Mouse (Mus musculus) embryonic facial prominence, embryonic 13.5 days (tissue): ENCODE results near the gene Vps13d. TPM values are rescaled to one million over a fixed set of nuclear protein-coding genes. Genes with fewer than 3 reads are reported as not detected.

Experiments used
- ATAC-seq: fragments of 200-750 bp; cut with Nextera tagmentation; 2 replicates; pipeline ENCODE4 v1.8.0; 2017; ENCODE audit warnings: low read depth; ENCODE audit not compliant: insufficient number of reproducible peaks, insufficient read depth, low FRiP score, low TSS enrichment
- H3K27ac ChIP-seq: fragments of 300-500 bp; sonication (generic); 2 replicates; pipeline ENCODE4 v1.5.1; 2015; ENCODE audit warnings: moderate library complexity, mild to moderate bottlenecking, inconsistent platforms
- H3K27me3 ChIP-seq: fragments of 300-500 bp; sonication (generic); 2 replicates; pipeline ENCODE4 v1.6.1; 2015; ENCODE audit warnings: mild to moderate bottlenecking, inconsistent platforms
- H3K36me3 ChIP-seq: fragments of 300-500 bp; sonication (generic); 2 replicates; pipeline ENCODE4 v1.6.1; 2015; ENCODE audit warnings: mild to moderate bottlenecking, inconsistent platforms
- H3K4me1 ChIP-seq: fragments of 300-500 bp; sonication (generic); 2 replicates; pipeline ENCODE4 v1.6.1; 2015; ENCODE audit warnings: inconsistent platforms
- H3K4me2 ChIP-seq: fragments of 300-500 bp; sonication (generic); 2 replicates; pipeline ENCODE4 v1.6.1; 2015; ENCODE audit warnings: moderate library complexity, mild to moderate bottlenecking, inconsistent platforms
- H3K4me3 ChIP-seq: fragments of 300-500 bp; sonication (generic); 2 replicates; pipeline ENCODE4 v1.5.1; 2015; ENCODE audit warnings: mild to moderate bottlenecking, inconsistent platforms
- H3K9ac ChIP-seq: fragments of 300-500 bp; sonication (generic); 2 replicates; pipeline ENCODE4 v1.6.1; 2015; ENCODE audit warnings: mild to moderate bottlenecking, inconsistent platforms
- H3K9me3 ChIP-seq: fragments of 300-500 bp; sonication (generic); 2 replicates; pipeline ENCODE4 v1.6.1; 2016; ENCODE audit warnings: inconsistent platforms
- WGBS: fragments of 180-500 bp; shearing (Covaris S2); methylation state at CpG from one replicate; pipeline ENCODE4 v1.1.7; 2015; ENCODE audit warnings: mixed read lengths; 5-methylcytosine and 5-hydroxymethylcytosine counted together
- polyA plus RNA-seq: library from polyadenylated mRNA; unstranded; fragments of >200 nt; fragmentation: Nextera tagmentation; extraction: Ambion mirVana; gene quantifications from 2 replicates; pipeline ENCODE4 v1.2.1, GENCODE M21; 2015

Vps13d gene
- polyA plus RNA-seq, 1 experiment from 2014 or later = 6.7 TPM

- H3K4me1 ChIP-seq = peaks cover 58% of the 10 kb centered on the region
- ATAC-seq = no peak
- H3K27ac ChIP-seq = no peak overlapping the region
- no peaks in the 10 kb centered on the region for H3K27me3 ChIP-seq
- H3K9ac ChIP-seq = no peak overlapping the region
- H3K4me3 ChIP-seq = no peak overlapping the region
- H3K4me2 ChIP-seq = no peak overlapping the region
- 0 out of 2 replicates have a peak, but pooled peaks cover 2% of the 10 kb centered on the region for H3K36me3 ChIP-seq
- no peaks in the 10 kb centered on the region for H3K9me3 ChIP-seq
- WGBS = 76% methylated on average over 6 of the region's 6 CpGs
These were observed 216.8 kb downstream of the Vps13d start for GRCm38 (mm10) chr4:144978039-144978438.

GRCm38 (mm10) chr4:144977057-144977456 is 217.7 kb downstream of the Vps13d start:
- Histone ChIP-seq H3K4me3 (no peak overlapping the region), H3K9me3 (no peaks in the 10 kb centered on the region), H3K27me3 (no peaks in the 10 kb centered on the region), H3K4me2 (no peak overlapping the region), H3K9ac (no peak overlapping the region), H3K4me1 (peaks cover 60% of the 10 kb centered on the region), H3K36me3 (no peaks in the 10 kb centered on the region), H3K27ac (no peak overlapping the region)
- WGBS = 93% methylated on average over 1 of the region's 1 CpGs
- no peak for ATAC-seq

DNA sequence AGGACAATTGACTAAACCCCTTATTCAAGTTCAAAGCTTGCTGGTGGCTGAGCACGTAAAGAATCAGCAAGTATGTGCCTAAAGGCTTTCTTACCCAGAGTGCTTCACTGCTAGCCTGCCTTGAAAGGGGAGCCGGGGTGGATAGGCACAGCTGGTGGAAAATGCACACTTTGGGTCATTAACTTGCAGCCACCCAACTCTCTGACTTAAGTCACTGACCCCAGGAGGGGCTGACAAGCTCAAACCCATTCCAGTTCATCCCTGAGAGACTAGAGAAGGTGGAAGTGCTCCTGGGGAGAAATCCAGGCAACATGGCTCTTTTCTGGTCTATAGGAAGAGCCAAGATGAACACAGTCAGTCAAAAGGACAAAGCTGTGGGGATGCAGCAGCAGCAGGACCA is 219.3 kb downstream of the Vps13d start:
- H3K4me3 ChIP-seq = no peak overlapping the region
- 33% methylated on average over 2 of the region's 2 CpGs for WGBS
- no peak for ATAC-seq
- no peaks in the 10 kb centered on the region for H3K9me3 ChIP-seq
- H3K4me2 ChIP-seq = no peak overlapping the region
- peaks cover 45% of the 10 kb centered on the region for H3K4me1 ChIP-seq
- H3K9ac ChIP-seq = no peak overlapping the region
- no peaks in the 10 kb centered on the region for H3K27me3 ChIP-seq
- no peaks in the 10 kb centered on the region for H3K36me3 ChIP-seq
- H3K27ac ChIP-seq = no peak overlapping the region

GRCm38 (mm10) chr4:144974458-144974857 is 220.3 kb downstream of the Vps13d start:
- ATAC-seq = no peak
- H3K27me3 ChIP-seq = no peaks in the 10 kb centered on the region
- H3K4me1 ChIP-seq = peaks cover 35% of the 10 kb centered on the region
- H3K27ac ChIP-seq = no peak overlapping the region
- H3K9me3 ChIP-seq = peaks cover 2% of the 10 kb centered on the region; the same call in 1 of the 2 replicates
- peaks cover 6% of the 10 kb centered on the region for H3K36me3 ChIP-seq
- WGBS = 72% methylated on average over 3 of the region's 3 CpGs
- H3K4me3 ChIP-seq = no peak overlapping the region
- H3K4me2 ChIP-seq = no peak overlapping the region
- H3K9ac ChIP-seq = no peak overlapping the region

DNA sequence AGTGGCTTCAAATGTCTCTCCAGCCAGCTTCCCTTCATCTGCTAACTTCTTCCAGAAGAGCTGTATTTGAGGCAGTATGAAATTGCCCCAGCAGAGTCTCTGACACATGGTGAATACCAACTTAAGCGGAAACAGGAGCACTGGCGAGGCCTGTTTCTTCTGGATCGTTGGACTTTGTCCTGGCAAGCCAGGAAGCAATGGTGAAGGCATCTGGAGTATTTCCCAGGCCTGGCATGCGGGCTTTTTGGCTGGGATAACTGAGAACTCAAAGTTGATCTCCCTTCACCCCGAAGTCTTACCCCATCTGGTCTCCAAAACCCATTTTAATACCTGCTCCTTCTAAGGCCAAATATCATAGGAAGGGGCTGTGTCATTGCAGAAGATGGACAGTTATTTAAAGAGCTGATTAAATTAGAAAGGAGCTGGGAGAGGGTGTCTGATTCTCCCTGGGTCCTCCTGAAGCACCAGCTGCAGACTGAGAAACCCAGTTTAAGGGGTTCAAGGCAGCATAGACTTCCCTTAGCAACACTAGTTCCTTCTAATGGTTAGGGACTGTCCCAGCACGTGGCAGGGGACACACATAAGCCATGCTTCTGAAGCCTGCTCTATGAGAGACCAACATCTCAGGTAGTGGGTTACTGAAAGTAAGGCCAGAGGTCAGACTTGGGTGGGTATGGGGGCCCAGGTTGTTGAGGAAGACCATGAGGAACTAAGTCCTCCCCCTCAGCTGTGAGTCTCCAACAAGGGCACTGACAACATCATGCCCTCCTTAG is 221.7 kb downstream of the Vps13d start:
- WGBS = 58% methylated on average over 6 of the region's 6 CpGs
- Histone ChIP-seq H3K27ac (peak overlapping the region; percentile 30; the same call in 1 of the 2 replicates), H3K27me3 (no peaks in the 10 kb centered on the region), H3K9me3 (peaks cover 2% of the 10 kb centered on the region; the same call in 1 of the 2 replicates), H3K4me3 (no peak overlapping the region), H3K36me3 (peaks cover 6% of the 10 kb centered on the region), H3K9ac (no peak overlapping the region), H3K4me1 (peaks cover 22% of the 10 kb centered on the region), H3K4me2 (no peak overlapping the region)
- ATAC-seq = no peak

DNA sequence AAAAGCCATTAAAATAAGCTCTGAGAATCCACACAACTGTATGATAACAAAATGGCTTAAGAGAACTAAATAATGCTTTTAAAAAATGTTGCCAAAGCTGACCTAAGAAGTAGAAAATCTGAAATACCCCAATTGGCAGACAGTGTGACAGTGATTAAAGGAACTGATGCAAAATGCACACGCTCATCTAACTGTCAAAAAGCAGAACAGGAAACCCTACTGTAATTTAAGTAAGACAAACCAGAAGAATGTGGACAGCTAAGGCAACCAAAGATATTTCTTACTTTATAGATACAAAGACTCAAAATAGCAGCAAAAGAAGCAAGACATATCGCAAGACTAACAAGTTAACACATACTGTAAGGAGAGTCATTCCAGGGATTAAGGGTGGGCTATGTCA is 223.8 kb downstream of the Vps13d start:
- Histone ChIP-seq H3K4me3 (no peak overlapping the region), H3K9me3 (peaks cover 2% of the 10 kb centered on the region; the same call in 1 of the 2 replicates), H3K27me3 (no peaks in the 10 kb centered on the region), H3K4me2 (no peak overlapping the region), H3K9ac (no peak overlapping the region), H3K27ac (no peak overlapping the region), H3K36me3 (peaks cover 6% of the 10 kb centered on the region), H3K4me1 (peaks cover 19% of the 10 kb centered on the region)
- whole genome bisulfite sequencing = 77% methylated on average over 2 of the region's 2 CpGs
- no peak for ATAC-seq

- no peak for ATAC-seq
- H3K27ac ChIP-seq = no peak overlapping the region
- peaks cover 2% of the 10 kb centered on the region; the same call in 1 of the 2 replicates for H3K9me3 ChIP-seq
- no peak overlapping the region for H3K9ac ChIP-seq
- peaks cover 11% of the 10 kb centered on the region for H3K4me1 ChIP-seq
- H3K27me3 ChIP-seq = no peaks in the 10 kb centered on the region
- H3K4me2 ChIP-seq = no peak overlapping the region
- 64% methylated on average over 6 of the region's 6 CpGs for WGBS
- peaks cover 6% of the 10 kb centered on the region for H3K36me3 ChIP-seq
- H3K4me3 ChIP-seq = no peak overlapping the region
These were observed 225.8 kb downstream of the Vps13d start for GRCm38 (mm10) chr4:144969030-144969429.

GRCm38 (mm10) chr4:144968371-144968770 is 226.4 kb downstream of the Vps13d start:
- ATAC-seq = no peak

GRCm38 (mm10) chr4:144965255-144965654 is 229.6 kb downstream of the Vps13d start:
- 57% methylated on average over 2 of the region's 2 CpGs for WGBS
- Histone ChIP-seq H3K27me3 (no peaks in the 10 kb centered on the region), H3K9ac (no peak overlapping the region), H3K4me3 (no peak overlapping the region), H3K36me3 (peaks cover 6% of the 10 kb centered on the region), H3K4me2 (no peak overlapping the region), H3K9me3 (peaks cover 2% of the 10 kb centered on the region; the same call in 1 of the 2 replicates), H3K4me1 (peaks cover 9% of the 10 kb centered on the region), H3K27ac (no peak overlapping the region)
- no peak for ATAC-seq

More at GRCm38 (mm10) chr4:144968371-144968770, 226.4 kb downstream of the Vps13d start:
- no peak overlapping the region for H3K9ac ChIP-seq
- peaks cover 11% of the 10 kb centered on the region for H3K4me1 ChIP-seq
- no peak overlapping the region for H3K27ac ChIP-seq
- no peak overlapping the region for H3K4me3 ChIP-seq
- peaks cover 6% of the 10 kb centered on the region for H3K36me3 ChIP-seq
- no peak overlapping the region for H3K4me2 ChIP-seq
- WGBS = 87% methylated on average over 3 of the region's 3 CpGs
- H3K9me3 ChIP-seq = peaks cover 2% of the 10 kb centered on the region; the same call in 1 of the 2 replicates
- H3K27me3 ChIP-seq = no peaks in the 10 kb centered on the region

DNA sequence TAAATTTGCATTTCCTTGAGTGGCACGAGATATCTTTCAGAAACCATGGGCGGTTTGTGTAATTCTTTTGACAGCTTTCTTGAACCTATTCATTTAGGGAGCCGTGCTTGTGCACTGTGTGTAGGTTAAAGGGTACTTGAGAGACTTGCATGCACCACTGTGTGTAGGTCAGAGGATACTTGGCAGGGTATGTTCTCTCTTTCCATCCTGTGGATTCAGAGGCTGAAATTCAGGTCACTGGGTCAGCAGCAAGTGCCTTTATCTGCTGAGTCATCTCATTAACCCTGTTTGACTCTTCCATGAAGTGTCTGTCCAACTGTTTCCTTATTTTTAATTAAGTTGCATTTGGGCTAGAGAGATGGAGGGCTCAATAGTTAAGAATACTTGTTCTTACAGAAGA is 233.1 kb downstream of the Vps13d start:
- H3K9me3 ChIP-seq = no peaks in the 10 kb centered on the region
- 83% methylated on average over 3 of the region's 3 CpGs for WGBS
- no peak for ATAC-seq
- H3K4me3 ChIP-seq = no peak overlapping the region
- no peak overlapping the region for H3K4me2 ChIP-seq
- no peaks in the 10 kb centered on the region for H3K36me3 ChIP-seq
- peaks cover 9% of the 10 kb centered on the region for H3K4me1 ChIP-seq
- H3K9ac ChIP-seq = no peak overlapping the region
- H3K27me3 ChIP-seq = no peaks in the 10 kb centered on the region
- no peak overlapping the region for H3K27ac ChIP-seq

- ATAC-seq = no peak
- H3K4me3 ChIP-seq = no peak overlapping the region
- WGBS = 91% methylated on average over 4 of the region's 4 CpGs
- H3K9me3 ChIP-seq = no peaks in the 10 kb centered on the region
- peaks cover 9% of the 10 kb centered on the region for H3K4me1 ChIP-seq
- no peaks in the 10 kb centered on the region for H3K36me3 ChIP-seq
- H3K9ac ChIP-seq = no peak overlapping the region
- no peaks in the 10 kb centered on the region for H3K27me3 ChIP-seq
- H3K4me2 ChIP-seq = no peak overlapping the region
- no peak overlapping the region for H3K27ac ChIP-seq
These were observed 233.6 kb downstream of the Vps13d start for GRCm38 (mm10) chr4:144961232-144961631.

DNA sequence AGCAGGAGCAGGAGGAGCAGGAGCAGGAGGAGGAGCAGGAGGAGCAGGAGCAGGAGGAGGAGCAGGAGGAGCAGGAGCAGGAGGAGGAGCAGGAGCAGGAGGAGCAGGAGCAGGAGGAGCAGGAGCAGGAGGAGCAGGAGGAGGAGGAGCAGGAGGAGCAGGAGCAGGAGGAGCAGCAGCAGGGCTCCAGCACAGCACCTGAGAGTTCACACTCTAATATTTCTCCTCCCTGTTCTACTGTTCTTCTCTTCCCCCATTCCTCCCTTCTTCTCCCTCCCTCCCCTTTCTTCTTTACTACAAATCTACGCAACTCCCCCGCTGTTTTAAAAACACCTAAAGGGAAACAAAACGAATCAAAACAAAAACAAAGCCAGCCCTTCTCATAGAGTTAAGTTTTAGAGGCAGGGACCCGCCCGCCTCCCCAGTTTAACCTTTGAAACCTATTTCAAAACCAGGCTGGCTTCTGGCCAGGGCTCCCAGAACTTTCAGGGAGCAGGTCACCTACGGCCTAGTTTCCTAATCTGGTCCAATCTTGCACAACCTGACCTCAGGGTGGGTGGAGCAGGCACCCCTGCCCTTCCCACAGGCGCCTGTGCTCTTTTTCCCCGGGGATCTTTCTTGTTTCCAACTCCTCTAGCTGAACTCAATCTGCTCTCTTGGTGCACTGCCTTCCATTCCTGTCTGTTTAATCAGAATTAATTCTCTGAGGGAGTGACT is 234.5 kb downstream of the Vps13d start:
- 49% methylated on average over 8 of the region's 8 CpGs for WGBS
- no peak for ATAC-seq
- Histone ChIP-seq H3K27ac (no peak overlapping the region), H3K4me2 (no peak overlapping the region), H3K9me3 (no peaks in the 10 kb centered on the region), H3K4me1 (peaks cover 9% of the 10 kb centered on the region), H3K27me3 (no peaks in the 10 kb centered on the region), H3K9ac (no peak overlapping the region), H3K36me3 (no peaks in the 10 kb centered on the region), H3K4me3 (no peak overlapping the region)
